9 mouse cellular contexts compared by ENCODE assay signal in genomic region chr7:44649990-44650389, GRCm38 (mm10). TPM values are rescaled to one million over a fixed set of nuclear protein-coding genes. Genes with fewer than 3 reads are reported as not detected.
A peak's percentile ranks its signal among the peaks of the same experiment; 100 is the strongest.
DNase-seq lines count a peak whose midpoint lies in the region; ATAC-seq and TF ChIP-seq lines count a peak whose summit lies in the region.
"Had no signal": no experiment of that assay in that cellular context is flagged by ENCODE, and none has a peak within 500 bp of the region (broad histone marks: within the 10 kb centered on the region; RNA-seq: fewer than 3 reads in every experiment).

No protein-coding gene starts in this region.

- H3K4me1 ChIP-seq in hindbrain, embryonic 10.5 days (replicated peaks): peaks cover 2% of the 10 kb centered on the region; the same call in 1 of the 2 replicates
- no peaks in the 10 kb centered on the region for H3K4me1 ChIP-seq in hindbrain, embryonic 12.5 days
- H3K4me1 ChIP-seq in ES-Bruce4 (ENCODE audit: control insufficient read depth, insufficient read depth, low read length): no peaks in the 10 kb centered on the region
- no peaks in the 10 kb centered on the region for H3K4me1 ChIP-seq in neural tube, embryonic 11.5 days (ENCODE audit: control insufficient read depth, insufficient read depth, low read length)

- no peak for TF ChIP-seq POLR2A in ES-Bruce4 (IDR thresholded peaks at IDR 0.05; ENCODE audit: insufficient read depth, low read length)

- H3K9ac ChIP-seq in hindbrain, embryonic 12.5 days: no peak overlapping the region
- H3K9ac ChIP-seq in ES-Bruce4 (ENCODE audit: low read depth, poor library complexity, severe bottlenecking): no peak overlapping the region
- H3K9ac ChIP-seq in neural tube, embryonic 11.5 days (ENCODE audit: low read length): no peak overlapping the region
- H3K9ac ChIP-seq: lung, embryonic 15.5 days had no signal

- H3K4me3 ChIP-seq in hindbrain, embryonic 10.5 days: no peak overlapping the region
- H3K4me3 ChIP-seq in hindbrain, embryonic 12.5 days: no peak overlapping the region
- no peak overlapping the region for H3K4me3 ChIP-seq in ES-Bruce4 (ENCODE audit: low read depth, low read length)
- H3K4me3 ChIP-seq in neural tube, embryonic 11.5 days (ENCODE audit: low read depth, low read length): no peak overlapping the region
- H3K4me3 ChIP-seq: lung, embryonic 15.5 days had no signal

- H3K27me3 ChIP-seq in hindbrain, embryonic 10.5 days (ENCODE audit: insufficient read depth, poor library complexity, severe bottlenecking): peaks cover 15% of the 10 kb centered on the region
- peaks cover 26% of the 10 kb centered on the region for H3K27me3 ChIP-seq in hindbrain, embryonic 12.5 days
- H3K27me3 ChIP-seq in ES-Bruce4 (ENCODE audit: control insufficient read depth, insufficient read depth, low read length, poor library complexity, severe bottlenecking): no peaks in the 10 kb centered on the region
- H3K27me3 ChIP-seq in neural tube, embryonic 11.5 days (ENCODE audit: control insufficient read depth, insufficient read depth, low read length): peaks cover 9% of the 10 kb centered on the region; the same call in 1 of the 2 replicates

- H3K36me3 ChIP-seq in hindbrain, embryonic 10.5 days: no peaks in the 10 kb centered on the region
- no peaks in the 10 kb centered on the region for H3K36me3 ChIP-seq in hindbrain, embryonic 12.5 days
- H3K36me3 ChIP-seq in ES-Bruce4 (ENCODE audit: control insufficient read depth, insufficient read depth, low read length, poor library complexity, severe bottlenecking): no peaks in the 10 kb centered on the region
- no peaks in the 10 kb centered on the region for H3K36me3 ChIP-seq in neural tube, embryonic 11.5 days (ENCODE audit: control insufficient read depth, insufficient read depth, low read length)
- H3K36me3 ChIP-seq: lung, embryonic 15.5 days had no signal

- H3K4me2 ChIP-seq in hindbrain, embryonic 12.5 days (replicated peaks): no peak overlapping the region
- H3K4me2 ChIP-seq in neural tube, embryonic 11.5 days (ENCODE audit: low read depth): no peak overlapping the region
- H3K4me2 ChIP-seq: lung, embryonic 15.5 days had no signal

- ATAC-seq in hindbrain, embryonic 12.5 days (ENCODE audit: low FRiP score): no peak
- no peak for ATAC-seq in neural tube, embryonic 11.5 days (ENCODE audit: insufficient read depth, low FRiP score, low TSS enrichment)
- ATAC-seq in erythroid progenitor cell, adult 5-6 weeks (replicated peaks; ENCODE audit: low FRiP score, poor library complexity, severe bottlenecking): no peak

- no peak for TF ChIP-seq EP300 in ES-Bruce4 (IDR thresholded peaks at IDR 0.05; ENCODE audit: insufficient read depth, low read depth, low read length)

- TF ChIP-seq CTCF in ES-Bruce4 (IDR thresholded peaks at IDR 0.05; ENCODE audit: low read depth, low read length): peak; percentile 95

- 12% methylated on average over 4 of the region's 4 CpGs for WGBS in hindbrain, embryonic 10.5 days
- WGBS in hindbrain, embryonic 12.5 days: 12% methylated on average over 4 of the region's 4 CpGs
- WGBS in neural tube, embryonic 11.5 days: 16% methylated on average over 4 of the region's 4 CpGs

- DNase-seq in hindbrain, embryonic 10.5 days (ENCODE audit: low spot score): peak; percentile 64
- peak; percentile 83 for DNase-seq in brain, adult 2 months (ENCODE audit: low read depth, low spot score)
- peak; percentile 18 for DNase-seq in fibroblast of lung, adult 2 months (ENCODE audit: low read depth)
- DNase-seq in layer of hippocampus, postnatal 25 days (ENCODE audit: extremely low spot score in 1 of 2, low spot score in 1 of 2): peak; percentile 55 to 80
- DNase-seq in neural tube, embryonic 11.5 days (ENCODE audit: low spot score): peak; percentile 70

- H3K27ac ChIP-seq in hindbrain, embryonic 10.5 days: no peak overlapping the region
- no peak overlapping the region for H3K27ac ChIP-seq in hindbrain, embryonic 12.5 days
- no peak overlapping the region for H3K27ac ChIP-seq in ES-Bruce4 (ENCODE audit: insufficient read depth, low read length)
- H3K27ac ChIP-seq in neural tube, embryonic 11.5 days (ENCODE audit: low read depth, low read length): no peak overlapping the region
- H3K27ac ChIP-seq: lung, embryonic 15.5 days had no signal

- H3K9me3 ChIP-seq in hindbrain, embryonic 10.5 days: no peaks in the 10 kb centered on the region
- no peaks in the 10 kb centered on the region for H3K9me3 ChIP-seq in hindbrain, embryonic 12.5 days (replicated peaks)
- no peaks in the 10 kb centered on the region for H3K9me3 ChIP-seq in ES-Bruce4 (replicated peaks; ENCODE audit: control insufficient read depth, insufficient read depth, low read length, poor library complexity, severe bottlenecking)
- no peaks in the 10 kb centered on the region for H3K9me3 ChIP-seq in neural tube, embryonic 11.5 days (ENCODE audit: control insufficient read depth, low read length)
- H3K9me3 ChIP-seq: lung, embryonic 15.5 days had no signal

RNA-seq across cellular contexts. Expression of gene Myh14, which starts 20.7 kb away (rescaled TPM):
- polyA plus RNA-seq in hindbrain, embryonic 10.5 days (2016; fragmentation: Nextera tagmentation; extraction: Ambion mirVana): 1.5 and 2.4 TPM in 2 replicates
- polyA plus RNA-seq in hindbrain, embryonic 12.5 days (2016; fragmentation: Nextera tagmentation; extraction: Ambion mirVana): 3.9 and 4.3 TPM in 2 replicates
- 14.7 and 16.5 TPM in 2 replicates for polyA plus RNA-seq in ES-Bruce4 (2011; ENCODE audit: insufficient read depth, insufficient read length, low read depth, missing spikeins)
- total RNA-seq in layer of hippocampus, postnatal 25 days (2021): 10 to 100 TPM; 25.0 to 31.0 TPM
- 2.2 and 2.5 TPM in 2 replicates for polyA plus RNA-seq in neural tube, embryonic 11.5 days (2014; fragmentation: Nextera tagmentation; extraction: Ambion mirVana)
- not detected in 2 replicates for total RNA-seq in erythroid progenitor cell, adult 5-6 weeks (2015; ENCODE audit: low replicate concordance)
- 0.08 TPM in 1 of 2 replicates, not detected in the other for total RNA-seq in erythroid progenitor cell, adult 5-6 weeks (2017; ENCODE audit: low replicate concordance)

RNA-seq across cellular contexts. Expression of gene Izumo2, which starts 58.6 kb away (rescaled TPM):
- not detected in 2 replicates for polyA plus RNA-seq in hindbrain, embryonic 10.5 days (2016; fragmentation: Nextera tagmentation; extraction: Ambion mirVana)
- not detected in 2 replicates for polyA plus RNA-seq in hindbrain, embryonic 12.5 days (2016; fragmentation: Nextera tagmentation; extraction: Ambion mirVana)
- 1.8 and 2.2 TPM in 2 replicates for polyA plus RNA-seq in ES-Bruce4 (2011; ENCODE audit: insufficient read depth, insufficient read length, low read depth, missing spikeins)
- not detected for total RNA-seq in layer of hippocampus, postnatal 25 days (2021)
- polyA plus RNA-seq in neural tube, embryonic 11.5 days (2014; fragmentation: Nextera tagmentation; extraction: Ambion mirVana): not detected in 2 replicates
- not detected in 2 replicates for total RNA-seq in erythroid progenitor cell, adult 5-6 weeks (2015; ENCODE audit: low replicate concordance)
- not detected in 2 replicates for total RNA-seq in erythroid progenitor cell, adult 5-6 weeks (2017; ENCODE audit: low replicate concordance)
- polyA plus RNA-seq: lung, embryonic 15.5 days had no signal

RNA-seq across cellular contexts. Expression of gene Kcnc3, which starts 59.5 kb away (rescaled TPM):
- 1.3 and 1.5 TPM in 2 replicates for polyA plus RNA-seq in hindbrain, embryonic 10.5 days (2016; fragmentation: Nextera tagmentation; extraction: Ambion mirVana)
- 3.4 and 3.8 TPM in 2 replicates for polyA plus RNA-seq in hindbrain, embryonic 12.5 days (2016; fragmentation: Nextera tagmentation; extraction: Ambion mirVana)
- 12.3 and 15.5 TPM in 2 replicates for polyA plus RNA-seq in ES-Bruce4 (2011; ENCODE audit: insufficient read depth, insufficient read length, low read depth, missing spikeins)
- 100 to 1,000 TPM; 167 to 190 TPM for total RNA-seq in layer of hippocampus, postnatal 25 days (2021)
- 0.92 and 1.7 TPM in 2 replicates for polyA plus RNA-seq in neural tube, embryonic 11.5 days (2014; fragmentation: Nextera tagmentation; extraction: Ambion mirVana)
- not detected in 2 replicates for total RNA-seq in erythroid progenitor cell, adult 5-6 weeks (2015; ENCODE audit: low replicate concordance)
- not detected in 2 replicates for total RNA-seq in erythroid progenitor cell, adult 5-6 weeks (2017; ENCODE audit: low replicate concordance)

Comparison
In these comparisons a context has a peak if more than half of its experiments do, and no peak if none do; other contexts are left out.
1. DNase-seq: peak in every context shown above with its lines; median percentile 83 in brain, adult 2 months; 70 in neural tube, embryonic 11.5 days; 68 in layer of hippocampus, postnatal 25 days; 64 in hindbrain, embryonic 10.5 days; 18 in fibroblast of lung, adult 2 months.